Mouse (Mus musculus) neutrophil, adult 5-6 weeks (primary cell): Measurements from ENCODE around the gene Serpine2. TPM values are rescaled to one million over a fixed set of nuclear protein-coding genes. Genes with fewer than 3 reads are reported as not detected.

Experiments used
- ATAC-seq: fragments of 151-379, 151-347 bp; 2 replicates; pipeline ENCODE4 v1.8.0; 2017; ENCODE audit warnings: mild to moderate bottlenecking, moderate TSS enrichment; ENCODE audit not compliant: insufficient number of reproducible peaks, poor library complexity, low FRiP score, severe bottlenecking; ENCODE audit errors: extremely low read depth
- total RNA-seq: library from RNA; stranded (forward); fragments of 200-1000 nt; gene quantifications from 2 replicates; pipeline ENCODE4 v1.2.3, GENCODE M21; 2017

The Serpine2 gene
- total RNA-seq, 1 experiment from 2014 or later: 1.4 TPM

- ATAC-seq: peak; percentile 82
Observed at GRCm38 (mm10) chr1:79761106-79761916, 99.7 kb downstream of the Serpine2 start.

- ATAC-seq: no peak
Observed at GRCm38 (mm10) chr1:79760656-79761055, 100.3 kb downstream of the Serpine2 start.

GRCm38 (mm10) chr1:79759436-79759972, 101.5 kb downstream of the Serpine2 start:
- no peak for ATAC-seq

GRCm38 (mm10) chr1:79759006-79759405, 102.0 kb downstream of the Serpine2 start:
- ATAC-seq: no peak

- ATAC-seq: no peak
Observed at GRCm38 (mm10) chr1:79757597-79757996, 103.4 kb downstream of the Serpine2 start.

GRCm38 (mm10) chr1:79757161-79757560, 103.8 kb downstream of the Serpine2 start:
- no peak for ATAC-seq

- no peak for ATAC-seq
Observed at GRCm38 (mm10) chr1:79756417-79756816, 104.6 kb downstream of the Serpine2 start.

- no peak for ATAC-seq
Observed at GRCm38 (mm10) chr1:79755376-79755775, 105.6 kb downstream of the Serpine2 start.

GRCm38 (mm10) chr1:79754936-79755335, 106.0 kb downstream of the Serpine2 start:
- ATAC-seq: no peak

GRCm38 (mm10) chr1:79753456-79753855, 107.5 kb downstream of the Serpine2 start:
- no peak for ATAC-seq

GRCm38 (mm10) chr1:79752714-79753340, 108.2 kb downstream of the Serpine2 start:
- ATAC-seq: no peak

- peak; percentile 80 for ATAC-seq
Observed at GRCm38 (mm10) chr1:79752015-79752695, 108.8 kb downstream of the Serpine2 start.

GRCm38 (mm10) chr1:79751186-79751585, 109.8 kb downstream of the Serpine2 start:
- no peak for ATAC-seq

GRCm38 (mm10) chr1:79746056-79746455, 114.9 kb downstream of the Serpine2 start:
- ATAC-seq: no peak

Other genes with a start within 250 kb of the Serpine2 start
- gene Ap1s3, start 189.2 kb downstream of the Serpine2 start, total RNA-seq: 11.8 and 16.4 TPM in 2 replicates
- 14.5 and 15.8 TPM in 2 replicates for gene Mrpl44, start 85.2 kb downstream of the Serpine2 start, total RNA-seq
- gene Wdfy1, start 85.0 kb downstream of the Serpine2 start, total RNA-seq: 46.8 and 57.8 TPM in 2 replicates